Mouse (Mus musculus) R1 (cell line): ENCODE measurements at regions not wholly inside any gene's neighbourhood (a gene's known extent, or its start where the extent isn't known, plus 50 kb on each side); places are given as distances from the start of the nearest gene placed in this dataset.

Experiments used
- DNase-seq: peaks from one replicate; pipeline ENCODE4 v3.0.0-alpha.2; 2018; ENCODE audit warnings: low read depth, low spot score

DNA sequence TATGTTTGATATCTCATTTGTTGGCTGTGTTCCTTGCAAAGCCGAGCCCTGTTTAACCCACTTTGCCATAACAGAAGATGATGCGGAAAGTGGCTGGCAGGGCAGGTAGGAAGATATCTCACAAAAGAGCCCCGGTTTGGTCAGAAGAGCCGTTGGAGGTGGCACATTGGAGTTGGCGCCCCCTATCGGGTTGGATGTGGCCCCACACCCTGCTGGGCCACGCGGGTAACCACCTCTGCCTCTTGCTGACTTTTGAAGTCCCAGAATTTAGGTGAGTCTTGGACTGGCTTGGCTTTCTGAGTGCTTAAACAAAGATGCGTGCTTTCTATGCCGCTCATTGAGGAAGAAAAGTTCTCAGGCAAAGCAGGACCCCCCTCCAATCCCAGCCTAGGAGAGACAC lies 56.1 kb downstream of the Gm4791 start:
- DNase-seq = peak; percentile 29

DNA sequence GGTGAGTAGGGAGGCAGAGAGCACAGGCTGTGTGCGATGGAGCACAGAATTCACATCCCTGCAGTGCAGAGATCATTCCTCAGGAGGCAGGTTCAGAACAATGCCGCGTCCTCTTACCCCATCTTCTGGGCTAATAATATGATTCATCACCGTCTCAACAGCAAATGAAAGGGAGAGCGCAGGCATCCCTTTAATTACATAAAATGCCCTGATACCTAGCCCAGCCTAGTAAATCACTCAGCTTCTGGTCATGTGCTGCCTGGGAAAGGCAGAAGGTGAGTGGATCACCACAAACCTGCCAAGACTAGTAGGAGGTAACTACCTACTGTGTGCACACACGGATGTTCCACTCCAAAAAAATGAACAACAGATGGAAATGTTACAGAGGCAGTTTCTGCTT lies 57.0 kb downstream of the Gm4791 start:
- DNase-seq = no peak

DNA sequence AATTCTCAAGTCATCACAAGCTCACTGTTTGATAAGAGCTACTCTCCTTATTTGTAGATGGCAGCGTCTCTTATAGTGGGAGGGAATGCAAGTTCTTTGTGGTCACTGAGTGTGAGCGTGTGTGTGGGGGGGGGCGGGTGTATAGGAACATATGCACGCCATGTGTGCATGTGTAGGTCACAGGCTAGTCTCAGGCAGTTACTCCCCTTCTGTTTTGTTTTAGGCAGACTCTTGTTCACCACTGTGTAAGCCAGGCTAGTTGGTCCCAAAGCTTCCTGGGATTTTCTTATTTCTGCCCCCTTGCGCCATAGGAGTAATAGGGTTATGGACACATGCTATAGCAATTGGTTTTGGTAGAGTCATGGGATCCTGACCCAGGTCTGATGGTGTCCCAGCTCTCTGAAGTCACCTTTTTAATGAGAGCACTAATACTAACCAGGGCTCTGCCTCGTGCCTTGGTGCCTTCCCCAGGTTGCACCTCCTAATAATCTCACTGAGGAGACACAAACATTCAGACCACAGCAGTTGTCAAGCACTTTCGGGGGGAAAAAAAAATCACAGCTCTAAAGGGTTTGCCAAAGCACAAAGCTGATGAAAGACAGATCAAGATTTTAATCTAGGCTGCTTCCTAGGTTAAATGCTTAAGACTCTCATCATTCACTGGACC lies 60.9 kb downstream of the Gm4791 start:
- DNase-seq = no peak

DNA sequence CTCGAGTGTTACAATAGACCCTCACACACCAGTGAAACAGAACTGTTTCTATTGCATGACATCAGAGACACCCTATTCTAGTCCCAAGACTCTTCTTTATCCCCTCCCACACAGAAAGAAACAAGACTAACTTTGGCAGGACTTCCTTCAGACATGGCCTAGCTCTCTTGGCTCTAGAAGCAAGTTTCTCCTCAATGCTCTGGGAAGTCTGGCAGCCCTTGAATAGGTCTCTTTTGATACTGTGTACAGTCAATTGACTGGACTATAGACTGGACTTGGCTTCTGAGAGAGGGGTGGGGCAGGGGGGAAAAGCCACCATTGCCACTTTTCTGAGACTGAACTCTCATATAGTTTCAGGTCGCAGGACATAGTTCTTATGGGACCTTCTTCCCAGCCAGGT lies 62.2 kb downstream of the Gm4791 start:
- DNase-seq = no peak

DNA sequence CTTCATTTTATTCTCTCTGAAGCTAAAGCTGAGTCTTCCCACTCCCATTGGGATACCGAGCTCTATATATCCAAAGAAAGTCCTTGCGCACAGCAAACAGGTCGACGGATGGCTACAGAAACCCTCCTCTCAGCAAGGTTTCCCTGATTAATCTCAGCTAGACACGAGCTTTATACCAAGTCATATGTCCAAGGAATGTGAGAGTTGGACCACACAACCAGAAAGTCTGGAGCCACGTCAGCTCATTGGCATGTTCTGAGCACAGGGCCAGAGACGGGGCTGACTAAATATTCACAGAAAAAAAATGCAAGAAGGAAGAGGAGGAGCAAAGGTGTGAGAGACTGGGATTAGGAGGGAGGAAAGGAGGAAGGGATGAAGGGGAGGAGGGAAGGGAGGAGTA lies 64.0 kb downstream of the Gm4791 start:
- no peak for DNase-seq

DNA sequence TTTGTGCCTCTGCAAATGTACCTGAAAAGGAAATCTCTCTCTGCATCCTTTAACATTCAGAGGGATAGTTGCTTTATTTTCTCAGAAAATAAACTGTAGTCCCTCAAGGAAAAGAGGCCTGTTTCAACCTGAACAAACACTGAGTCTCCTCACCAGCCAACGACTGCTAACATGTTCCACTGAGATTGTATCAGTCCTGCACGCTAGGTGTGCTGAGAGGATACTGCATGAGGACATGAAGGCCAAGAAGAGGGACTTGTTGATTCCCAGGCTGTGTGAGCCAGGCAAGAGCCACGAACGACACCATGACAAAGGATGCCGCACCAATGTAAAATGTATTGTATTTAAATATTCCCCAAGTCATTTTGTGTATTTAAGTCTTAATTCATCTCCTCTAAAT lies 65.2 kb downstream of the Gm4791 start:
- no peak for DNase-seq

DNA sequence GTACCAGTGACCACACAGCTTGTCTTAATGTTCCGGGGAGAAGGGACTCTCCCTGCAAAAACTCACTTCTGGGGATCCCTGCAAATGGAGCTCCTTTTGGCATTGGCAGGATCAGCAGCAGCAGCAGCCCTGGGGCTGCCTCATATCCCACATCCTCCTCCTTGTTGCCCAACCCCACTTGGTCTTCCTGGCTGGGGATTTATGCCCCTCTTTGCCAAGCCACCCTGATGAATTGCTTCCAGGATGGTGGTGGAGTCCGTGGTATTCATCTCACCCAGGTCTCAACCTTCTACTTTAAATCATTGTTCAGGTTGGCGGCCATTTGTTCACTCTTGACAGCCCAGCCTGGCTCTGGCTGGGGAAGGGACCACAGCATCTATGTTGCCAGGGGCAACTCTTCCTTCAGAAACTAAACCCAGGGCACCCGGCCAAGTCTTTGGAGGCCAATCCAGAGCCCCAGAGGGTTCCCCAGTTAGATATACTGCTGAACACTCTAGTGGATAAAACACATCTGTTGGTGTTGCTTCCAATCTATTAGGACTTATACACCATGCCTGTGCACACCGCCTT lies 66.0 kb downstream of the Gm4791 start:
- DNase-seq = no peak

DNA sequence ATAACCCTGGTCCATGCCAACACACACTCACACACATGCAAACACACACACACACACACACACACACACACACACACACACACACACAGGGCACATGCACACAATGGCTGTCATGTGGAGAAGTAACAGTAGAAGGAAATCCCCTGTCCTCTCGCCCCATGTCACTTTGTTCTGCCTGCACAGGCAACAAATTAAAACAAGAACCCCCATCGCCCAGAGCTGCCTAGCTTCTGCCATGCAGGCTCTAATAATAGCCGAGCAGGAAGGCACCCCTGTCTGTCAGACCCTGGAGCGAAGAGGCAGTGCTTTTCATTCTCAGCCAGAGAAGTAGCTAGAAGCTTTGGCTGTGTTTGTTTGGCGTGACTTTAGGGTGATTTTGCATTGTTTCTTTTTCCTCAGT lies 70.9 kb downstream of the Gm4791 start:
- DNase-seq = no peak

DNA sequence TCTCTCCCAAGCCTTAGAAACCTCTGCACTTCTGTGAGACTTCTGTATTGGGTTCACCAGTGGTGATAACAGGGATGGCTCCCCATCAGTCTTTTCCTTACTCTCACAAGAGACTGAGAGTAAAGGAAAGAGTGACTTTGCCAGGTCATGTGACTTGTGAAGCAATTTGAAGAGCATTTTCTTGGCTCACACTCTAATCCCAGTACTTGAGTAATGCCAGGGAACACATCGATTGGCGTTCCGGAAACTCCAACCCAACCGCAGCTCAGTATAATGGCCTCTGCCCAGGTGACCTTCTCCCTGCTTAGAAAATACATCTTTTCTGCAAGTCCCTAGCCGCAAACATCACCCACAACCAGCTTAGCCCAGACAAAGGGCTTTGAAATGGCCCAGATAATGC lies 72.4 kb downstream of the Gm4791 start:
- DNase-seq = no peak

DNA sequence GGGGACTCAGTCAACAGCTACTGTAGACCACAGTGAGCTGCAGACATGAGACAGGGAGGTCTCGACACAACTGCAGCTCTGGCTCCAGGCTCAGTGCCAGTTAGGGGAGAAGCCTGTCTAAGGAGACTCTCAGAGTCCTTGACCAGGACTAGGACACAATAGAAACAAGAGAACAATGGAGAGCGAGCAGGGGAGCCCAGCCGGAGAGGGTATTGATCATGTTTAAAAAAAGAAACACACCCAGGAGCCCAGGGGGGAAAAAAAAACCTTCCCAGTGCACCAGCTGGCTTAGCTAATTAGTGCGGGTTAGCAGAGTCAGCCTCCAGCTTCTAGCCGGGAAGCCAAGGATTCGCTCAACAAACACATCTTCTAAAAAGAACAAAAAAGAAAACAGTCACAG lies 78.4 kb downstream of the Gm4791 start:
- DNase-seq = peak; percentile 80

DNA sequence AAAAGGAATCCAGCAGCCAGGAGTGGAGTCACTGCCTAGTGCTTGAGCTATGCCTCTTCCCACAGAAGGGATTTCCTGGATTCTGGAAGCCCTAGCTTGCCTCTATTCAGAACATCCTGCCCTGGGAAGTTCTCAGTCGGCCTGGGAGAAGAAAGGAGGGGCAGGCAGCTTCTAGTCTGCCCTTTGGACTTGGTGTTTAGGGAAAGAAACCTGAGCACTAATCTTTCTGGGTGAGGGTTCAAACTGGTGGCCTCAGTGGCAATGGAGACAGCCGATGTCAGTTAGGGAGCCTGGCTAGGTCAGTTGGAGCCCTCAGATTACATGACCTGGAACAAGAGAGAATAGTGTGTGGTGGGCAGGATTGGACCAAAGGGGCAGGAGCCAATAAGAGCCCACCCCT lies 78.9 kb downstream of the Gm4791 start:
- DNase-seq = no peak

DNA sequence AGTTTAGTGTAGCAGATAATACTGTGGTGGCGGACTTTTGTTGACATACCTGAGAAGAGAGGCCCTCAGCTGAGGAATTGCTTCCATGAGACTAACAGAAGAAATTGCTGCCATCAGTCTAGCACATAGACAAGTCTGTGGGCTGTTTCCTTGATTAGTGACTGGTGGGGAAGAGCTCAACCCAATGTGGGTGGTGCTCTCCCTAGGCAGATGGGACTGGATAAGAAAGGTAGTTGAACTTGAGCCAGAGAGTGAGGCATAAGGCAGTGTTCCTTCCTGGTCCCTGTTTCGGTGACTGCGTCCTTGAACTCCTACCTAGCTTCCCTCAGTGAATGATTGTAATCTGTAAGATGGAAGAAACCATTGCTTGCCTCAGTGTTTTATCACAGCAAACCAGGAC lies 79.4 kb downstream of the Gm4791 start:
- DNase-seq = no peak

DNA sequence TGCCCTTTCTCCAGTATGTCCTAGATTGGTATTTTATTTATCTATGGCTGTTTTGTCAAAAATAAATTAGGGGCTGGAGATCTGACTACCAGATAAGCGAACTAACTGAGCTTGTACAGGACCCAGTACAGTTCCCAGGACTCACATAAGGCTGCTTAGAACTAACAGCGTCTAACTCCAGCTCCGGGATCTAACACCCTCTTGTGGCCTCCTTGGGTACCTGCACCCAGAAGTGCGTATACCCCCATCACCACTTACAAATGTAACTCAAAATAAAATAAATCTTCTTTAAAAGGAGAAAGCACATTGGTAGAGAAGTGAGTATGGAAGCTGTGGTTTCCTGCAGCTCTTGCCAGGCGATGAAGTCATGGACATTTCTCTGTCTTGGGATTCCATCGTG lies 82.9 kb downstream of the Gm4791 start:
- peak; percentile 61 for DNase-seq

DNA sequence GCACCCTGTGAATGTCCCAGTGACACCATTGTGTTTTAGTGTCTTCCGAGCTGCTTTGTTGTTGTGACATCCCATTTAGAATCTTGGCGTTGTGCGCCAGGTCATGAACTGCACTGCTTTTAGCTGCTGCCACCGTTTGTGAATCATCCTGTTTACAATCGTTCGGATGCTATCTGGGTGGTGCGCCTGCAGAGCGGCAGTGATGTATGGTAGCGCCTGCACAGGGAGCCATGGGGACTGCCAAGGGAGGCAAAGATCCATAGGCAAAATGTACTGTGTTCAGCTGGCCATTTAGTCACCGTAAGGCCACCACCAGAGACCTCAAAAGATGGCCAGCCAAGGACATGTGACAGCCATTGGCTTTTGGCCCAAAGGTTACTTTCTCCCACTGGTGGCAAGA lies 93.3 kb downstream of the Gm4791 start:
- no peak for DNase-seq

DNA sequence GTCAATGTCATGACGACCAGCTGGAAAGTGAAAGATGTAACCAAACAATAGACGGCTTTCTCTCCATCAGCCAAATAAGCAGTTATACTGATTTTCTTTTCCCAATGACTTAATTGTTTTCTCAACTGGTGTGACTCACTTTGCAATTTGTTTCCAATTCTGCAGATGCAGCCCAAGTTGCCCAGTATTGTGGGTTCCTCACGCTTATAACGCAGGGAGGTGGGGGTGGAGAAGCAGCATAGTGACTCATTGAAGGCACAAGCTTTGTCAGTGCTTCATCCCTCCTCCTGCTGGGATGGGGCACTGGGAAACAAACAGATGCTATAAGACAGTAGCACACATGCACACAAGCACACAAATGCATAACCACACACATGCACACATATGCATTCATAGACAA lies 97.1 kb downstream of the Gm4791 start:
- no peak for DNase-seq

DNA sequence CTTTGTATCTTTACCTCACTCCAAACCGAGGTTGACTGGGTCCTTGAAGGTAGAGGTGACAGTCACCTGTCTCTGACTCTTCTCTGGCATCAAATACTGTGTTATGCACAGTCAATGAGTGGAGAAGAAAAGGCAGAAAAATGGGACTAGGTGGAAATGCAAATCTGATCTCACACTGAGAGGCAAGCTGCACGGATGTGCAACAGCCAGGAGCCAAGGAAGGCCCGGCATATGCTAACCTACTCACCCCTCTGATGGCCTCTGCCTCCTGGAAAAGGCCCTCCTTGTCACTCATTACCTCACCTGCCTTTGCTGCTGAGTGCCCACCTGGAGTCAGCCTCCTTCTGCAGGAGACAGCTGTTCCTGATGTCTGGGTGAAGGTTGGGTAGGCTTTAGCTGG lies 104.8 kb downstream of the Gm4791 start:
- no peak for DNase-seq

DNA sequence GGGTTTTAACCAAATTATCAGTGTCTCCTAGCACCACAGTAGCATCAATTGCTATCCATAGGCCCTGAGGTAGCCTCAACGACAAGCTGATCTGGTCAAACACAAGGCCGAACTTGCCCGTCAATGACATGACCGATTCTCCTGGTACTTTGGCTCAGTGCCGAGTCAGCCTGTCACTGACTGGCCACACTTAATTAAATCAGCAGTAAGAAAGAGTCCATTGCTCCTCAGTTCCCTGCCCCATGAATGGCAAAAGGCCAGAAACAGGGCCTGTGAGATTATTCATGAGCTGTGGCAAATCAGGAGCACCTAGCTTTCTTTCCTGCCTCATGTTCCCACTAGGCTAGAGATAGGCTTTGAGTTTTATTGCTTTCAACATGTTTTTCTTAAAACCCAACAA lies 105.4 kb downstream of the Gm4791 start:
- DNase-seq = no peak

DNA sequence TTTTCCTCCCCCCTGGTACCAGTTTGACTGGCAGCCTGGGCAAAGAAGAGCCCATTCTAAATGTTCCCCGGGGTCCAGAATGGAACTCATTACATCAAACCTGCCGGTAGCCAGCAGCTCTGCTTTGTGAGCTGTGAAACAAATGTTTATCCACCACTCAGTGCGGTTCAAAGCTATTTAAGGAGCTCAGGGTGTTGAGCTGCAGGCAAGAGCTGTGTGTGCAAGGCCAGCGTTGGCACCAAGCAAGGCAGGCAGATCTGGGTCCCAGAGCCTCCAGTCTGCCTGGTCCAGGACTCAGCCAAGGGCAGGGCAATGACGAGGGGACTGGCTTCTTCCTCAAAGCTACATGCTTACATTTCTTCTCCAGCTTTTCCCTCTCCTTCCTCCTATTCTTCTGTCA lies 109.6 kb downstream of the Gm4791 start:
- DNase-seq = no peak

DNA sequence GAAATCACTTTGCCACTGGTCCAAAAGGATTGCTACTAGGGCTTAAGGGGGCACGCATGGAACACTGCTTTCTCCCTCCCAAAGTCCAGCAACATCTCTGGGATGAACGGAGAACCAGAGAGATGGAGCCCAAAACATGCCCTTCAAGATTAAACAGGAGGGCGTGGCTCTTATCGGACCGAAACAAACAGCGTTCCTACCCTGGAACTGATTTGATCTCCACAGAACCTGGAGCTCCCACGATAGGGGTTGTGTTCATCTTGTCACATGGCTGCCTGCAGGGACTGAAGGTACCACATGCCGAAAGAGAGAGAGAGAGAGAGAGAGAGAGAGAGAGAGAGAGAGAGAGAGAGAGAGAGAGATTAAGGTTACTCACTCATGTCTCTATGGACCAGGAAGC lies 120.7 kb downstream of the Gm4791 start:
- DNase-seq = no peak

DNA sequence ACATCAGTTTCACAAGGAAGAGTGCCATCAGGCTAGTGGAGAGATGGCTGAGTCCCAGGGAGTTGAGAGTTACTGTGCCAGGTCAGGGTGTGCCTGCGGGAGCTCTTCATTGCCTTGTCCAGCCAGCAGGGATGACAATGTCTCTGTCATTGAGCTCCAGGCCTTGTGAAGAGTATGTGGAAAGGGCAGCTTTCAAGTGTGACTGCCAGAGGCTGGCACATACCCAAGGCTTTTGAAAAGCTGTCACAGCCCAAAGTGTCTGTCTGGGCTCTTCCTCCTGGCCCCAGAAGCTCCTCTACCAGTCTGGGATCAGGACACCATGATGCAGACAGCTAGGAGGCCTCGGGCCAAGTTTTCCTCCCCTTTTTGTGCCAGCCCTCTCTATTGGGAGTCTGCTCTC lies 124.6 kb downstream of the Gm4791 start:
- no peak for DNase-seq

DNA sequence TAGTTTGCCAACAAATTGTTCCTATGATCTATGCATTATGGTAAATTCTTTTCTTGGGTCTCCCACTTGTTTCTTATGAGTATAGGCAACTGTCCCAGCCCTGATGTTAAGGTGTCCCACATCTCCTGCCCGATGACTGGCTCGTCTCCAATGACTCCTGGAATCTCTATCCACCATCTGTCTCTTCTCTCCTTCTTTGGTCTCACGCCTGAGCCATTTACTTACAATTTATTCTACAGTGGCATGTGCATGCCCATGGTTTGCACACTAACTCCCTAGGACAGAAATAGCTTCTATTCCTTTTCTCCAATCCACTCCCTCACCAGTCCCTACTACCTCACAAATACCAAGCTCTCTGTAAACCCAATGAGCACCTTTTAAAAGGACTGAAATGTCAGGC lies 127.0 kb downstream of the Gm4791 start:
- no peak for DNase-seq

DNA sequence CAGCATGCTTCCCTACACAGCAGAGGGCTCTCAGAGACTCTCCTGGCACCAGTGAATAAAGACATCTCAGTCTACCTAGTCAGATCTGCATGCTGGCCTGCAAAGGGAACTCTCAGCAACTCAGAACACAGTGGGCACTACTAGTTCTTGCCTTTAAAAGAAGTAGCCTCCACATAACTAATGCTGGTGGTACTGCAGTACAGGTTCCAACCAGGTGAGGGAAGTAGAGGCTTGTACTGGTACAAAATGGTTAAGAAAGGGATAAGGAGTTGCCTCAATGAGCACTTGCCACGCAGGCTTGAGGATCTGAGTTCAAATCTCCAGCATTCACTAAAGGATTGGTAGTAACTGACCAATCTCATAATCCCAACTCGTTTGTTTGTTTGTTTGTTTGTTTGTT lies 127.7 kb downstream of the Gm4791 start:
- DNase-seq = peak; percentile 54

DNA sequence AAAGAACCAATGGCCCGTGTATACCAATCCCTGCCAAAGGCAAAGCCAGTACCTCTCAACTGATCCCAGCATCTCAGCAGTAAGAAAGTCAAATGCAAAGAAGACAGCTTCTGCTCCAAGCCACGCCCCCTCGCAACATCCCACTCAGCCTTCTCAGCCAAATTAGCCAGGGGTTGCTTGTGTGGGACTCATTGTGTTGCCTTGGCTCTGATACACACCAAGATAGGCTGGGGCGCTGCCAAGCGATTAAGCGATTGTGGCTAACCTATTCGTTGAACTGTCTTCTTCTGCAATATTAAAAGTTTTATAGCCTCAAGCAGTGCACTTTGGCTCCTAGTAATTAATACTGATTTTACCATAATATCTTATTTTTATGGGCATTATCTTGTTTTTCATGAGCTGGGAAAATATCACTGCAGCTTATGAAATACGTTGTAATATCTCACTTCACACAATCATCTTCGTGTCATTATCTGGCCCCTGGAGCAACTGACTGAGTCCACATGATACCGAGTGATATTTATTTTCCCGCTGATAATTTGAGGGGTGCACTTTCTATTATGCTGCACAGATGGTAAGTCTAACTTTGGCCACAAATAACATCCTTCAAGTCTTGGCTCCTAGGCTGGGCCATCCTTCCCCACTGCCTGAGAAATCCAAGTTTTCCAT lies 129.3 kb downstream of the Gm4791 start:
- DNase-seq = no peak

DNA sequence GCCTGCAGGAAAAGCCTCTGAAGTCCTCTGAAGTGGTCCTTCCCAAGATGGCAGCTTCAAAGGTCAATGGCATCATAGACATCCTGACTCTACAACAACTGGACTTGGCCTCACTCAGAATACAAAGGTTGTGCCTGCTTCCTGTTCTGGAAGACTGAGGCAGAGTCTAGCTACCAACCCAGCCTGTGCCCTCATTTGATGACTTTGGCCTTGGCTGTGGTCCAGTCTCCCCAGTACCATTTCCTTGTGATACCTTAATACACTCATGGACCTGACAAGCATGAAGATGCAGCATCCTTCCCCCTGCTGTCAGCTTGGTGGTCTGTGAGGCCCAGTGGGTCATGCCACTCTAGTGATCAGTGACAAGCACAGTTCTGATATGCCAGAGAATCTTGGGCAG lies 130.6 kb downstream of the Gm4791 start:
- DNase-seq = no peak
